Mouse (Mus musculus) adrenal gland, postnatal 25 days (tissue): ENCODE results near the gene Zfp277. TPM values are rescaled to one million over a fixed set of nuclear protein-coding genes. Genes with fewer than 3 reads are reported as not detected.

Source experiments
- total RNA-seq: library from RNA; stranded (reverse); gene quantifications from 2 replicates; pipeline ENCODE4 v1.2.3, GENCODE M21; 2021

Zfp277 gene
- total RNA-seq, 1 experiment from 2014 or later, result 23.8 TPM

Other genes with a start within 250 kb of the Zfp277 start
- gene Lsmem1, start 246.4 kb downstream of the Zfp277 start, total RNA-seq, result 0.43 TPM in 1 of 2 replicates, not detected in the other
- gene Ifrd1, start 197.4 kb downstream of the Zfp277 start, total RNA-seq, result 118 and 133 TPM in 2 replicates
- gene Dock4, start 50 bp upstream of the Zfp277 start, total RNA-seq, result 19.7 and 20.7 TPM in 2 replicates